Mouse (Mus musculus): Measurements from ENCODE around the gene Olfr600. TPM values are rescaled to one million over a fixed set of nuclear protein-coding genes. Genes with fewer than 3 reads are reported as not detected.

Gene Olfr600
- total RNA-seq (2021) = not detected
- polyA plus RNA-seq (2012; rRNA removed) = not detected in 2 replicates
- long read RNA-seq = 0 reads

- Histone ChIP-seq H3K27ac (no peak within 1 kb of the TSS), H3K79me2 (replicated peaks; ENCODE audit: control insufficient read depth, insufficient read depth, low read length) (no peaks in the 10 kb centered on the region), H3K27me3 (ENCODE audit: control insufficient read depth, insufficient read depth, low read length) (no peaks in the 10 kb centered on the region), H3K36me3 (ENCODE audit: control insufficient read depth, insufficient read depth, low read length) (no peaks in the 10 kb centered on the region), H3K4me1 (ENCODE audit: control insufficient read depth, insufficient read depth, low read length) (no peaks in the 10 kb centered on the region), H3K9ac (ENCODE audit: low read depth, low read length) (no peak within 1 kb of the TSS), H3K4me3 (no peak within 1 kb of the TSS)
- DNase-seq = no peak
- TF ChIP-seq CTCF (IDR thresholded peaks at IDR 0.05) (no peak), EP300 (IDR thresholded peaks at IDR 0.05; ENCODE audit: insufficient read depth, low read depth, low read length) (no peak), POLR2A (IDR thresholded peaks at IDR 0.05; ENCODE audit: insufficient read depth, low read depth, low read length) (no peak)
- intact Hi-C loops (cut with DNase I) = no loop called here
These were observed at the start of gene Olfr600 for GRCm38 (mm10) chr7:103349569-103349968. Gene Olfr600 (minus strand): TSS chr7:103349669.

DNA sequence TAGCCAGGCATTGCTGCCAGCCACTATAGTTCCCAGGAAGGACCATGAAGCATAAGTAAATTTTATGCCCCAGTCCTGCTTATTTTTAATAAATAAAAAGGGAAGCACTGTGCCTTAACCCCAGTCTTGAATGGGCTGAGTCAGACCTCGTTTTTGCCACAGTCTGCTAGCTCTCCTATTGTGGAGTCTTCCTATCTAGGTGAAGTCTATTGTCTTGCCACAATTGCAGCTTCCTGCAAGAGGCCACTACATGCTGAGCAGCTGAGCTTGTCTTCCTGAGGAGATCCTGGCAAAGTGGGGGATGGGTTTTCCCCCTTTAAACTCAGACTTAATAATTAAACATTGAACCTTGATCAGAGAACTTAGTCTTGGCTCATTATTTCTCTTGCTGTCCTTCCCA lies 49.5 kb upstream of the Olfr600 start:
- 12% methylated on average over 1 of the region's 1 CpGs for WGBS
- intact Hi-C loops (cut with DNase I) = no loop called here
- Histone ChIP-seq H3K9ac (ENCODE audit: low read depth, low read length) (no peak overlapping the region), H3K4me3 (no peak overlapping the region), H3K27ac (no peak overlapping the region), H3K27me3 (ENCODE audit: control insufficient read depth, insufficient read depth, low read length) (no peaks in the 10 kb centered on the region), H3K79me2 (replicated peaks; ENCODE audit: control insufficient read depth, insufficient read depth, low read length) (no peaks in the 10 kb centered on the region), H3K4me1 (ENCODE audit: control insufficient read depth, insufficient read depth, low read length) (no peaks in the 10 kb centered on the region), H3K36me3 (ENCODE audit: control insufficient read depth, insufficient read depth, low read length) (no peaks in the 10 kb centered on the region)
- TF ChIP-seq CTCF (IDR thresholded peaks at IDR 0.05) = no peak
- TF ChIP-seq POLR2A (IDR thresholded peaks at IDR 0.05; ENCODE audit: insufficient read depth, low read depth, low read length) = no peak
- no peak for TF ChIP-seq EP300 (IDR thresholded peaks at IDR 0.05; ENCODE audit: insufficient read depth, low read depth, low read length)
- no peak for DNase-seq

DNA sequence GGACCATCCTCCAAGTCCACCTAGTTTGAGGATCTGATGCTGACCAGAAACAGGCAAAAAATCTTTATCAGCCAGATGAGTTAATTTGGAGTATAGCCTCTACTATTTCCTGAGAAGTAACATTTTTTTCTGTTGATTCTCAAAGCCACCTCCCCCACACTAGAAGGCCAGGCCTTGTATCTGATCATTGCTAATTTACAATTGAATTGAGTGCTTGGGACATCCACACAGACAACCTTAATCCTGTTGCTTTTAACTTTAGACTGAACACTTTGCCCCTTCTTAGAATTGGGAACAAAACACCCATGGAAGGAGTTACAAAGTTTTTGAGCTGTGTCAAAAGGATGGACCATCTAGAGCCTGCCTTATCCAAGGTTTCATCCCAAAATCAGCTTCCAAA lies 48.3 kb upstream of the Olfr600 start:
- no peaks in the 10 kb centered on the region for H3K4me1 ChIP-seq (ENCODE audit: control insufficient read depth, insufficient read depth, low read length)
- H3K79me2 ChIP-seq (replicated peaks; ENCODE audit: control insufficient read depth, insufficient read depth, low read length) = no peaks in the 10 kb centered on the region
- H3K4me3 ChIP-seq = no peak overlapping the region
- H3K27me3 ChIP-seq (ENCODE audit: control insufficient read depth, insufficient read depth, low read length) = no peaks in the 10 kb centered on the region
- no peak for DNase-seq
- intact Hi-C loops (cut with DNase I) = no loop called here
- no peak overlapping the region for H3K27ac ChIP-seq
- no peak overlapping the region for H3K9ac ChIP-seq (ENCODE audit: low read depth, low read length)
- H3K36me3 ChIP-seq (ENCODE audit: control insufficient read depth, insufficient read depth, low read length) = no peaks in the 10 kb centered on the region
- no peak for TF ChIP-seq POLR2A (IDR thresholded peaks at IDR 0.05; ENCODE audit: insufficient read depth, low read depth, low read length)
- TF ChIP-seq EP300 (IDR thresholded peaks at IDR 0.05; ENCODE audit: insufficient read depth, low read depth, low read length) = no peak
- no peak for TF ChIP-seq CTCF (IDR thresholded peaks at IDR 0.05)

GRCm38 (mm10) chr7:103386077-103386476 lies 36.6 kb upstream of the Olfr600 start, which contains the start of gene Olfr603:
Gene Olfr603 (minus strand): TSS chr7:103386177.
- Histone ChIP-seq H3K27ac (no peak within 1 kb of the TSS), H3K79me2 (replicated peaks; ENCODE audit: control insufficient read depth, insufficient read depth, low read length) (no peaks in the 10 kb centered on the region), H3K4me3 (no peak within 1 kb of the TSS), H3K4me1 (ENCODE audit: control insufficient read depth, insufficient read depth, low read length) (no peaks in the 10 kb centered on the region), H3K36me3 (ENCODE audit: control insufficient read depth, insufficient read depth, low read length) (no peaks in the 10 kb centered on the region), H3K9ac (ENCODE audit: low read depth, low read length) (no peak within 1 kb of the TSS), H3K27me3 (ENCODE audit: control insufficient read depth, insufficient read depth, low read length) (no peaks in the 10 kb centered on the region)
- intact Hi-C loops (cut with DNase I) = no loop called here
- no peak for TF ChIP-seq CTCF (IDR thresholded peaks at IDR 0.05)
- no peak for TF ChIP-seq EP300 (IDR thresholded peaks at IDR 0.05; ENCODE audit: insufficient read depth, low read depth, low read length)
- TF ChIP-seq POLR2A (IDR thresholded peaks at IDR 0.05; ENCODE audit: insufficient read depth, low read depth, low read length) = no peak
- DNase-seq = no peak

DNA sequence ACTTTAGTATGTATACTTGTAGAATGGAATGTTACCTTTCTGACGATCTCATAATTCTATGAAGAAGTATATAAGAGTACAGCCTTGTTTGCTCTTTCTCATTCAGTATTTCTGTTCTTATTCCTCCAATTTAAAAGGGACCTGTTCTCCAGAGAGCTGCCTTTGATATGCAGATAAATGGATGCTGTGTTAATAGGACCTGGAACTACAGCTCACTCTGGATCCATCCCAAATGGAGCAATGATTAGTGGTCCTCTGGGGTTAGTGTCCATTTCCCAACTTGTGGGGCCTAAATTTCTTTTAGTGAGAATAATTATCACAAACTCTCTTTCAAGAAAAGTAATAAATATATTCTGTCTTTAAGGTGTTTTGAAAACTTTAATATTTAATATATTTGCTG lies 13.1 kb upstream of the Olfr600 start, which contains the start of gene Olfr601:
TSS of gene Olfr601 (minus strand) at position 101 of the 400 bp plus-strand sequence.
- 91% methylated on average over 1 of the region's 1 CpGs for WGBS
- intact Hi-C loops (cut with DNase I) = no loop called here
- no peak for TF ChIP-seq POLR2A (IDR thresholded peaks at IDR 0.05; ENCODE audit: insufficient read depth, low read depth, low read length)
- TF ChIP-seq EP300 (IDR thresholded peaks at IDR 0.05; ENCODE audit: insufficient read depth, low read depth, low read length) = no peak
- no peak for TF ChIP-seq CTCF (IDR thresholded peaks at IDR 0.05)
- H3K4me1 ChIP-seq (ENCODE audit: control insufficient read depth, insufficient read depth, low read length) = no peaks in the 10 kb centered on the region
- no peaks in the 10 kb centered on the region for H3K79me2 ChIP-seq (replicated peaks; ENCODE audit: control insufficient read depth, insufficient read depth, low read length)
- H3K27ac ChIP-seq = no peak within 1 kb of the TSS
- no peak within 1 kb of the TSS for H3K9ac ChIP-seq (ENCODE audit: low read depth, low read length)
- no peaks in the 10 kb centered on the region for H3K36me3 ChIP-seq (ENCODE audit: control insufficient read depth, insufficient read depth, low read length)
- DNase-seq = no peak
- H3K27me3 ChIP-seq (ENCODE audit: control insufficient read depth, insufficient read depth, low read length) = no peaks in the 10 kb centered on the region
- H3K4me3 ChIP-seq = no peak within 1 kb of the TSS

DNA sequence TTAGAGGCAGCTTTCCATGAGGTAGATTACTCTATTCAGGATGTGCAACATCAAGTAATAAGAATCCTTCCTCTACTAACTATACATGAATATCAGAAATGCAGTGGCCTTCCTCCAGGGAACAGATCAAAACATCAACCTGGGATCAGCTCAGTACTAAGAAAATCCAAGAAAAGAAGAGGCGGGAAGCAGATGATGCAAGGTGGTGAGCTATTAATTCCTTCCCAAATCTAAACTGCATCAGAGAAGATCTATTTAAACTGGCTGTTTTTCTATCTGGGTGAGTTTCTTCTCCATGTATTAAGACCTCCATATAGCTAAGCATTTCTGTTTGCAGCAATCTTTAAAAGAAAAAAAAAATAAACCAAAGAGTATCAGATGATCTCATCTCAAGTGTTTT lies 13.9 kb downstream of the Olfr600 start, which contains the start of gene Olfr599:
TSS of gene Olfr599 (plus strand) at position 301 of the 400 bp plus-strand sequence.
- Histone ChIP-seq H3K9ac (ENCODE audit: low read depth, low read length) (no peak within 1 kb of the TSS), H3K36me3 (ENCODE audit: control insufficient read depth, insufficient read depth, low read length) (no peaks in the 10 kb centered on the region), H3K4me3 (no peak within 1 kb of the TSS), H3K79me2 (replicated peaks; ENCODE audit: control insufficient read depth, insufficient read depth, low read length) (no peaks in the 10 kb centered on the region), H3K27ac (no peak within 1 kb of the TSS), H3K4me1 (ENCODE audit: control insufficient read depth, insufficient read depth, low read length) (no peaks in the 10 kb centered on the region), H3K27me3 (ENCODE audit: control insufficient read depth, insufficient read depth, low read length) (no peaks in the 10 kb centered on the region)
- 82% methylated on average over 1 of the region's 1 CpGs for whole genome bisulfite sequencing
- no peak for TF ChIP-seq POLR2A (IDR thresholded peaks at IDR 0.05; ENCODE audit: insufficient read depth, low read depth, low read length)
- no peak for TF ChIP-seq EP300 (IDR thresholded peaks at IDR 0.05; ENCODE audit: insufficient read depth, low read depth, low read length)
- TF ChIP-seq CTCF (IDR thresholded peaks at IDR 0.05) = no peak
- no peak for DNase-seq
- intact Hi-C loops (cut with DNase I) = no loop called here

All from heart, adult 2 months (tissue).